Mouse (Mus musculus): ENCODE results near the gene Spink4. TPM values are rescaled to one million over a fixed set of nuclear protein-coding genes. Genes with fewer than 3 reads are reported as not detected.

The Spink4 gene
- total RNA-seq, 2 experiments from 2014 or later, result not detected

DNA sequence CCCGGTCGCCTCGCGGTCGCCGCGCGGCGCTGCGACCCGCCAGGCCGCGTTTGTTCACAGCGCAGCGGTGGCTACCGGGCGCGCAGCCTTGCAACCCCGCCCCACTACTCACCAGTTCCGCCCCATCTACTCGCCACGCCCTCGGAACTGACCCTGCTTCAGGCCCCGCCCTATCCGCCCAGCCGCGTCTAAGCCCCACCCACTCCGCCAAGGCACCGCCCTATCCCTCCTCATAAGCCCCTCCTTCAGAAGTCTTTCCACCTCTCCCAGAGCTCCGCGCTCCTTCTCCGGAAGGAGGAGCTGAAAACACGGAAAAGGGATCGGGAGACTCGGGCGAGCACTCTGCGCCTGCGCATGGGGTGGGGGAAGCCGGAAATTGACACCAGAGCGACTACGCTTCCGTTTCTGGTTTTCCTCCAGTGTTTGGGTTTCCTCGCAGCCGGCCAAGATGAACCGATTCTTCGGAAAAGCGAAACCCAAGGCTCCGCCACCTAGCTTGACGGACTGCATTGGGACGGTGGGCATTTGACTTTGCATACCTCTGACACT is 28.4 kb downstream of the Spink4 start, which contains the start of the genes Bag1 and Chmp5:
Bag1 (minus strand) TSS at position 135 of the 549 bp plus-strand sequence.
Chmp5 (plus strand) TSS at position 248 of the 549 bp plus-strand sequence.
- ATAC-seq (replicated peaks; ENCODE audit: low FRiP score, poor library complexity, severe bottlenecking), result peak; percentile 94

DNA sequence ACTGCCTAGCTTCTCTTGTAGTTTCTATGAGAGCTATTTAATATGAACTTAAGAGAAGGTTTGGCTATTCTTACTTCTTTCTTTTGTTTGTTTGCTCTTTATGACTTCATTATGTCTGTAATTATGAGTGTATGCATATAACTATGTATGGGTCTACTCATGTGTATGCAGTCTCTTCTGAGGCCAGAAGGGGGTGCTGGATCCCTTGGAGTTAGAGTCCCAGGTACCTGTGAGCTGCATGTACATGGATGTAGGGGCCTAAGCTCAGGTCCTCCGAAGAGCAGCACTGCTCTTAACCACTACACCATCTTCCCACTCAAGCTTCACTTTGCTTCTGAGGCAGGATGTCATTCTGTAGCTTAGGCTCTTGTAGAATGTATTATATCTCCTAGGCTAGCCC is 33.7 kb downstream of the Spink4 start:
- peak; percentile 64 for ATAC-seq (replicated peaks; ENCODE audit: low FRiP score, poor library complexity, severe bottlenecking)

DNA sequence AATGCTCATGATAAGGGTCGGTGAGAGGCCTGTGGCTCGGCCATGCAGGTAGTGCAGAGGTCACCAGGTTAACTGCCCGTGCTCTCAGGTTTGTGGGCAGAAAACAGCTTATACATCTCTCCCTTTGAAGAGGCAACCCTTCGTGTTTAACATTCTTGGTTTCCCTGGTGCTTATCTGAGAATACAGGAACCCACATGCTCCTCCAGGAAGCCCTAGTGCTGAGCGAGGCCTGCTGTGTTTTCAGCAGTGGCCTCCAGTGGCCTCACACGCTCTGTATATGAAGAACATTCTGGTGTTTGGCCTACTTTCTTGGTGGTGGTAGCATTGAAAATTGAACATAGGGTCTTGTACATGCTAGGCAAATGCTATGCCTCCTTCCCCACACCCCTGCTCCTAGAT is 36.1 kb downstream of the Spink4 start:
- no peak for ATAC-seq (replicated peaks; ENCODE audit: low FRiP score, poor library complexity, severe bottlenecking)

DNA sequence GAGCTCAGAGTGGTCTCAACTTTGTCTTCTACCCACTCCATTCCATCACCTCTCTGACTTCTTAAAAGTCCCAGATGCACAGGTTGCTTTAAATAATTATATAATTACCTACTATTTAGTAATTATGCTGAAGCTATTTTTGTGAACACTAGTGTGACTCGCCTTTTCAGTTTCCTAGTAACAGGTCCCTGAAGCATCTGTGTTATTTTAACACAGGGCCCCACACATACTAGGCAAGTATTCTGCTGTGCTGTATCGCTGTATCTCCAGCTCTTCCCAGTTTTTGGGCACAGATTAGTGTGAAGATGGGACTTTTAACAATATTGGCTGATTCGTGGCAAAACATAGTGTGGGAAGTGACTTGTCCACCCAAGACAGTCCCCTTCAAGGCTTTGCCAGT is 43.7 kb downstream of the Spink4 start:
- ATAC-seq (replicated peaks; ENCODE audit: low FRiP score, poor library complexity, severe bottlenecking), result no peak

DNA sequence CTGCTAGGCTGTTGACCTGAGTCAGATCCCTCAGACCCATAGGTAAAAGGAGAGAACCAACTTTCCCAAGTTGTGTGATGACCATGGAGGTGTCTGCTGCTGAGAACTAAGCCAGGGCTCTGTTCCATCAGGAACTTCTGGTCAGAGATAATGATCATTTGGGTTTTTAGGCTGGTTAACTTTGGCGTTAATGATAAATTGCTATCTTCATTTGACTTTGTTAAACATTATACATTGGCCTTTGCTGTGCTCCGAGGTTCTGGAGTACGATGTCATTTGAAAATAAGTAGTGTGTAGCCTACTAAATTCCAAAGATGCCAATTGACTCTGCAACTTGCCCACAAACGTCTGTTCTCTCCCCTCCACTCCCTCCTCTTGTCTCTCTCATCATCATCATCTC is 49.3 kb downstream of the Spink4 start:
- ATAC-seq (replicated peaks; ENCODE audit: low FRiP score, poor library complexity, severe bottlenecking), result no peak

DNA sequence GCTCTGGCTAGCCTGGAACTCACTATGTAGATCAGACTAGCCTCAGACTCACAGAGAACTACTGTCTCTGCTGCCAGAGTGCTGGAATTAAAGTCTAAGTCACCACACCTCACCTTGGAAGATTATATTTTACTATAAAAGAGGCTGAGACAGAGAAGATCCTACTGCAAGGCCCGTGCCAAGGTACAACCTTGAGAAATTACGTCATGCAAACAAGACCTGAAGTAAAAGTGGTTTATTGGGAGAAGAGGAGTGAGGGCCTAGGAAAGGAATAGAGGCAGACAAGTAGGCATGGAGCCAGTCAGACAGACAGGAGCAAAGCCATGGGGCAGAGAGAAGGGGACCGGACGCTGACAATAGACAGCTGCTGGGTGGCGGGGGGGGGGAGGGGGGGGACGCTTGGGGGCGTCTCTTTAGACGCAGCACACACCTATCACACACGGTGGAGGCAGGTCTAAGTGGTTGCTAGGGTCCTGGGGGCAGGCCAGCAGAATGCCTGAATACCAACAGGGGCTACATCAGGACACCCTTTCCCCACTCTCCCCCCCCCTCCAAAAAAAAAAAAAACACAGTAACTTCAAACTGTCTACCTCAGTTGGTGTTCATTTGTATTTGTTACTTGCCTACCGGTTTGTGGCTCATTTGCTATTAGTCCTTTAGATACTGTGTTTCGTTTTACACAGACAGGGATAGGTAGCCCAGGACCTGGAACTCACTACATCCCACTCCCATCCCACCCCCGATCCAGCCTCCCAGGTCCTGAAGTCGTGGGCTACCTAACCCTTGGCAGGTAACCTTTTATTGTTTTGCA is 50.1 kb downstream of the Spink4 start:
- ATAC-seq (replicated peaks; ENCODE audit: low FRiP score, poor library complexity, severe bottlenecking), result no peak; the same call in 1 of the 2 replicates

DNA sequence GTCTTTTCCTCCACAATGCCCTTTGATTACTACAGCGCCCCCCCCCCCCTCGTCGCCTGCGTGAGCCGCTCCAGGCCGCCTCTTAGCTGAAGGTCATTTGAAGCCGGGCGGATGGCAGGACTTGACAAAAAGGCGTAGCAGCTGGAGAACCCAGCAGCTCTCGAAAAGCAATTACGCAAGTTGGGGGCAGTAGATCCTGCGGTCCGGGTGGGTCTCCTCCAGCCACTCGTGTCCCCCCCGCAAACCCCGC is 50.7 kb downstream of the Spink4 start:
- peak; percentile 65; the same call in 1 of the 2 replicates for ATAC-seq (replicated peaks; ENCODE audit: low FRiP score, poor library complexity, severe bottlenecking)

DNA sequence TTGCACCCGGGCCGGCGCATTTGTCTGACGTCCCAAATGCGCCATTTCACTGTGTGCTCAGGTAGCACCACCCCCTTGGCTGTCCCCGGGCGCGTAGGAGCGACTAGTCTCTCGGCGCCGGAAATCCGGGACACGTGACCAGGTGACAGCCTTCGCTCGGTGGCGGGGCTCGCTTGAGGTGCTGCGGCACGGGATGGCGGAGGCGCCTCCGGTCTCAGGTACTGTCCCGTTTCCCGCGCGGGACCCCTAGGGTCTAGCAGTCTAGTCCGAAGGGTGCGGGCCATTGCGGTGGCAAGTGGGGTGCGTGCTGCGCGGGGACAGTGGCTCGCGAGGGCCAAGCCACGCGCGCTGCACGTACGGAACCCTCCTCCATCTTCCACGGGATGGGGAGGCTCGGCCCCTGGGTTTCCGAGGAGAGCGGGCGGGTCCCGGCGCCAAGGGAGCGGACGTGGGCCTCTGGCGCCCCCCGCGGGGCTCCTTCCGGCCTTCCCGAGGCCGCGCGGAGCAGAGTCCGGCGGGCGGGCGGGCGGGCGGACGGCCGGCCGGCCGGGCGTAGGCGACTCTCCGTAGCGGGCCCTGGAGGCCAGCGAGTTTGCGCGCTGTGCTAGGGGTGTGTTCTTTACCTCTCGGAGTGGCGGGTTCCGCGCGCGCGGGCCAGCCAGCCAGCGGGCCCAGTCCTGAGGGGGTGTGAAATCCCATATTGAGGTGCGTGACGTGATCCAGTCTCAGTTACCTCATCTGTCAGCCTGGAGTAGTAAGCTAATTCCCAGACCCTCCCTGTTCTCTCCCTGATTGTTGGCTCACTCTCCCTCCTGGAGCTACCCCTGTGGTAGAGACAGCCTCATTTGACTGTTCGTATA is 51.2 kb downstream of the Spink4 start, which contains the start of gene Nfx1:
Nfx1 (plus strand) TSS at position 65 of the 860 bp plus-strand sequence.
- ATAC-seq (replicated peaks; ENCODE audit: low FRiP score, poor library complexity, severe bottlenecking), result peak; percentile 97

DNA sequence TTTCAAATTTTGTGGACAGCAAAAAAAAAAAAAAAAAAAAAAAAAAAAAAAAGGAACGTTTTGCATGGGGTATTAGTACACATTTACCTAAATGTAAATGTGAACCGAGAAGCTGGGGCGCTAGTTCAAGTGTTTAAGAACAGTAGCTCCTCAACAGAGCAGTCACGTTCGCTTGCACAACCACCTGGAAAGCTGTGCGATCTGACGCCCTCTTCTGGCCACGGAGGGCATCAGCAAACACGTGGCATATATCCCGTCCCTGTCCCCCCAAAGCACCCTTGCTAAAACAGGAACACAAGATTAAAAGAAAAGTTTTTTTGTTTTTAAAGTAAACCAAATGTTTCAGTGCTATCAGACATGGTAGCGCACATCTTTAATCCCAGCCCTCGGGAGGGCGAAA is 51.9 kb downstream of the Spink4 start:
- peak; percentile 36; the same call in 1 of the 2 replicates for ATAC-seq (replicated peaks; ENCODE audit: low FRiP score, poor library complexity, severe bottlenecking)

DNA sequence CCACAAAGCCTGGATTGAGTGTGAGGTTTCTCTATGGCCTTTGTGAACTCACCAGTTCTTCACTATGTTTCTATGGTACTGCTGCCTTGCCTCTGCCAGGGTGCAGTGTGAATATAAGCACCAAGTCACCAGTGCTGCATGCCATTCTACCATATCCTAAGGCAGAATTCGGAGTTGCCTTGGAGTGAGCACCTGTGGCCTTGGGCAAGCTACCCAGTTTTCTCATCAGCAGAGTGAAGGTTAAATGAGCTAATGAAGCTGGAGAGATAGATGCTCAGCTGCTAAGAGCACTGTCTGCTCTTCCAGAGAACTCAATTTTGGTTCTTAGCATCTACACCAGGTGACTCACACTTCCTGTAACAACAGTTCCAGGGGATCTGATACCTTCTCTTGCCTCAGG is 54.2 kb downstream of the Spink4 start:
- no peak for ATAC-seq (replicated peaks; ENCODE audit: low FRiP score, poor library complexity, severe bottlenecking)

DNA sequence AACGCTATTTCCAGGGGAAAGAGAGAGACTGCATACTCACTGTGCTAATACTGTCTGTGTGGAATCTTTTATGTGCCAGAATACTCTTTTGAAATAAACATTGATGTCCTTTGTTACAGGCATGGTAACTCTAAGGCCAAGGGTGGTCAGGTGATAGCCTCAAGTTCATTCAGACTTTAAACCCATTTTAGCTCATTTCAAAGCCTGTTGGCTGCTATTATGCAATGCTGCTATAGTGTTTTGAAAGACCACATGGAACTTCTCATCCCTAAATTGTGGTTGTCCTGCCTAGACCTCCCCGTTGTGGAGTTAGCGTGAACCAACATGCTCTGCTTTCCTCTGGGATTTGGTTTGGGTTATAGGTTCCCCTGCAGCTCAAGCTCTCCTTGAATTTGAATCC is 55.8 kb downstream of the Spink4 start:
- no peak for ATAC-seq (replicated peaks; ENCODE audit: low FRiP score, poor library complexity, severe bottlenecking)

DNA sequence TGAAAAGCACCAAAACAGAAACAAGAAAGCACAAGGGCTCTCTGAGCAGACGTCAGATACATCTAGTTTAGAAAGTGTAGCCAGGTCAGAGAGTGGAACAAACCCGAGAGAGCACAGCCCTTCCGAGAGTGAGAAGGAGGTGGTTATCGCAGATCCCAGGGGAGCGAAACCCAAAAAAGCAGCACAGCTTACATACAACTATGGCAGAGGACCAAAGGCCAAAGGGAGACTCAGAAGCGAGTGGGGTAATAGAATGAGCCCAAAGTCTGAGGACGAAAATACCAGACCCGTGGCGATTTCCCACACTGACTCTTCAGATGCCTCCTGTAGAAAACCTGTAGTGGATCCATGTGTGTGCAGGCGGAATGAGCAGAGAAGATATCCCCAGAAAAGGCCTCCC is 56.8 kb downstream of the Spink4 start:
- no peak for ATAC-seq (replicated peaks; ENCODE audit: low FRiP score, poor library complexity, severe bottlenecking)

DNA sequence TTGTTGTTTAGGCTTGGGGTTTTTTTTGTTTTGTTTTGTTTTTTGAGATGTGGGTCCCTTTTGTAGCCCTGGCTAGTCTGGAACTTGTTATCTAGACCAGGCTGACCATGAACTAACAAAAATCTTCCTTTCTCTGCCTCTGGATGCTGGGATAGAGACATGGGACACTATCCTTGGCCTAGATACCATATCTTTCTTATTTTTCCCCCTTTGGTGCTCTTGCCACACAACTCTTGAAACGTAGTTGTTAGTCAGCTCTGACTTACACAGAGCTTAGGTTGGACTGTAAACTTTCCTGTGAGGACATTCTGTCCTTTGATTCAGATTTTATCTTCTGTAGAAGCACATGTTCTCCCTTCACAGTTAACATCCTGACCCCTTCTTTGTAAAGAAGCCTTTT is 59.6 kb downstream of the Spink4 start:
- no peak for ATAC-seq (replicated peaks; ENCODE audit: low FRiP score, poor library complexity, severe bottlenecking)

Other genes with a start within 250 kb of the Spink4 start
- gene Aptx, start 216.9 kb upstream of the Spink4 start, total RNA-seq (2015; ENCODE audit: low replicate concordance), result 0.72 and 7.1 TPM in 2 replicates
- gene Aptx, start 216.9 kb upstream of the Spink4 start, total RNA-seq (2017; ENCODE audit: low replicate concordance), result 1.0 and 2.3 TPM in 2 replicates
- gene Dnaja1, start 197.9 kb upstream of the Spink4 start, total RNA-seq (2015; ENCODE audit: low replicate concordance), result 41.1 and 51.2 TPM in 2 replicates
- 69.0 and 75.1 TPM in 2 replicates for gene Dnaja1, start 197.9 kb upstream of the Spink4 start, total RNA-seq (2017; ENCODE audit: low replicate concordance)
- 28.9 and 42.2 TPM in 2 replicates for gene Smu1, start 162.1 kb upstream of the Spink4 start, total RNA-seq (2015; ENCODE audit: low replicate concordance)
- gene Smu1, start 162.1 kb upstream of the Spink4 start, total RNA-seq (2017; ENCODE audit: low replicate concordance), result 41.5 and 59.0 TPM in 2 replicates
- gene B4galt1, start 66.0 kb upstream of the Spink4 start, total RNA-seq (2015; ENCODE audit: low replicate concordance), result 49.4 and 49.9 TPM in 2 replicates
- gene B4galt1, start 66.0 kb upstream of the Spink4 start, total RNA-seq (2017; ENCODE audit: low replicate concordance), result 43.9 and 46.2 TPM in 2 replicates
- gene Bag1, start 28.2 kb downstream of the Spink4 start, total RNA-seq (2015; ENCODE audit: low replicate concordance), result 93.0 and 125 TPM in 2 replicates
- 200 and 234 TPM in 2 replicates for gene Bag1, start 28.2 kb downstream of the Spink4 start, total RNA-seq (2017; ENCODE audit: low replicate concordance)
- gene Chmp5, start 28.4 kb downstream of the Spink4 start, total RNA-seq (2015; ENCODE audit: low replicate concordance), result 48.2 and 49.0 TPM in 2 replicates
- 57.5 and 62.0 TPM in 2 replicates for gene Chmp5, start 28.4 kb downstream of the Spink4 start, total RNA-seq (2017; ENCODE audit: low replicate concordance)
- gene Nfx1, start 50.9 kb downstream of the Spink4 start, total RNA-seq (2015; ENCODE audit: low replicate concordance), result 28.8 and 46.5 TPM in 2 replicates
- 45.1 and 51.8 TPM in 2 replicates for gene Nfx1, start 50.9 kb downstream of the Spink4 start, total RNA-seq (2017; ENCODE audit: low replicate concordance)
- not detected in 2 replicates for gene Aqp7, start 128.1 kb downstream of the Spink4 start, total RNA-seq (2015; ENCODE audit: low replicate concordance)
- gene Aqp7, start 128.1 kb downstream of the Spink4 start, total RNA-seq (2017; ENCODE audit: low replicate concordance), result not detected in 2 replicates
- gene Aqp3, start 178.1 kb downstream of the Spink4 start, total RNA-seq (2015; ENCODE audit: low replicate concordance), result not detected in 2 replicates
- 0.26 TPM in 1 of 2 replicates, not detected in the other for gene Aqp3, start 178.1 kb downstream of the Spink4 start, total RNA-seq (2017; ENCODE audit: low replicate concordance)
- gene Nol6, start 204.4 kb downstream of the Spink4 start, total RNA-seq (2015; ENCODE audit: low replicate concordance), result 3.4 and 4.7 TPM in 2 replicates
- 1.8 and 3.5 TPM in 2 replicates for gene Nol6, start 204.4 kb downstream of the Spink4 start, total RNA-seq (2017; ENCODE audit: low replicate concordance)
- gene Ube2r2, start 215.7 kb downstream of the Spink4 start, total RNA-seq (2015; ENCODE audit: low replicate concordance), result 108 and 121 TPM in 2 replicates
- gene Ube2r2, start 215.7 kb downstream of the Spink4 start, total RNA-seq (2017; ENCODE audit: low replicate concordance), result 64.3 and 82.5 TPM in 2 replicates